8 mouse cellular contexts compared by ENCODE assay signal in the genomic region with DNA sequence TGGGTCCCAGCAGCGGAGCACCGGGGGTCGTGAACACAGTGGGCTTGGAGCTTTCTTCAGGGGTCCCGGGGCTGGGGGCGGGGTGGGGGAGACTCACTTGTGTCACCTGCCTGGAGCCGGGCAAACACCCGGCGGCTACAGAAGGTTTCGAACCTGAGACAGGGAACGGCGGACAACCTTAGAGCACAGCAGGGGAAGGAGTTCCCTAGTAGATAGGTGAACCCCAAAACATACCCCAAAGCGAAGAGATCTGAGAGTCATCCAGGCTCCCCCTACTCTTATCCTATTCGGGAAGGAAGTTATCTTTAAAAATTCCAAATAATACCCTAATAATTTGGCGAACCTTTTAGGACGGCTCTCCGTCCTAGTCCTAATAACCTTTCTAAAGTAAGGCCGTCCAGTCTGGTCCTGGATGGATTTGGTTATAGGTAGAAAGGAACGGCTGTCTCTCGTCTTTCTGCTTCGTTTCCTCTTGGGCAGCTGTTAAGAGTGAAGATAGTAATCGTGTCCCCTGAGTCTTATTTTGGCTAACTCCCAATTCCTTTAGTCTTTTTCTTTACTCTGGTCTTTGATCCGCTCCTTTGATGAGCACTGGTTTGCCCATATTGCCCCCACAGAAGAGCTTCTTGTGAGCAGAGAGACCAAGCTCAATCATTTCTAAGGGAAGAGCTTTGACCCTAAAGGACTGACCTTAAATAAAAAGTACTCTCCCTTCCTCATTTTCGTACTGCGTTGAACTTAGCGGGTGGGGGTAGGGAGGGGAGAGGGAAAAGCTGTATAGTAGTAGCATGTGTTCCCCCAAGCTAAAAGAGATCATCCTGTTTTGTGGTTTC. TPM values are rescaled to one million over a fixed set of nuclear protein-coding genes. Genes with fewer than 3 reads are reported as not detected.
DNase-seq lines count a peak whose midpoint lies in the region; ATAC-seq and TF ChIP-seq lines count a peak whose summit lies in the region.

No protein-coding gene starts in this region.

- peak overlapping the region; percentile 62 for H3K4me2 ChIP-seq in forebrain, embryonic 11.5 days (ENCODE audit: low read depth, low read length, severe bottlenecking)
- peak overlapping the region; percentile 57 for H3K4me2 ChIP-seq in kidney, postnatal 0 days (ENCODE audit: low read length)
- peak overlapping the region; percentile 83 for H3K4me2 ChIP-seq in myocyte (ENCODE audit: low read depth)

- H3K27me3 ChIP-seq in heart, adult 2 months (ENCODE audit: control insufficient read depth, insufficient read depth, low read length): no peaks in the 10 kb centered on the region
- no peaks in the 10 kb centered on the region for H3K27me3 ChIP-seq in forebrain, embryonic 11.5 days (ENCODE audit: control insufficient read depth, insufficient read depth, low read length)
- no peaks in the 10 kb centered on the region for H3K27me3 ChIP-seq in kidney, postnatal 0 days (ENCODE audit: insufficient read depth, low read length)
- H3K27me3 ChIP-seq in myocyte (ENCODE audit: control insufficient read depth, insufficient read depth, insufficient read length): no peaks in the 10 kb centered on the region

- H3ac ChIP-seq in myocyte (ENCODE audit: control insufficient read depth, insufficient read length): peak overlapping the region; percentile 79

- TF ChIP-seq EP300 in heart, adult 2 months (IDR thresholded peaks at IDR 0.05; ENCODE audit: insufficient read depth, low read depth, low read length): no peak

- H3K79me2 ChIP-seq in heart, adult 2 months (replicated peaks; ENCODE audit: control insufficient read depth, insufficient read depth, low read length): no peaks in the 10 kb centered on the region
- H3K79me2 ChIP-seq in myocyte (ENCODE audit: control insufficient read depth, insufficient read depth): peaks cover 5% of the 10 kb centered on the region

- no peaks in the 10 kb centered on the region; the same call in 1 of the 2 replicates for H3K4me1 ChIP-seq in heart, adult 2 months (ENCODE audit: control insufficient read depth, insufficient read depth, low read length)
- no peaks in the 10 kb centered on the region for H3K4me1 ChIP-seq in forebrain, embryonic 11.5 days (replicated peaks; ENCODE audit: control insufficient read depth, insufficient read depth, low read length)
- no peaks in the 10 kb centered on the region; the same call in 1 of the 2 replicates for H3K4me1 ChIP-seq in kidney, postnatal 0 days (replicated peaks; ENCODE audit: insufficient read depth, low read length)

- intact Hi-C loops in heart, adult 2 months (cut with DNase I): loop anchor here (5.0 kb wide), 1 partner anchor 66 kb away; no protein-coding TSS in a partner anchor
- intact Hi-C loops in heart, postnatal 25 days (cut with DNase I): no loop called here
- intact Hi-C loops in left cerebral cortex, postnatal 4 days (cut with DNase I): no loop called here

- peaks cover 3% of the 10 kb centered on the region; the same call in 1 of the 2 replicates for H3K36me3 ChIP-seq in heart, adult 2 months (ENCODE audit: control insufficient read depth, insufficient read depth, low read length)
- H3K36me3 ChIP-seq in forebrain, embryonic 11.5 days (ENCODE audit: control insufficient read depth, insufficient read depth, low read length): no peaks in the 10 kb centered on the region
- H3K36me3 ChIP-seq in kidney, postnatal 0 days (ENCODE audit: insufficient read depth, low read length): no peaks in the 10 kb centered on the region
- H3K36me3 ChIP-seq in myocyte (ENCODE audit: control insufficient read depth, insufficient read depth): no peaks in the 10 kb centered on the region

- H3K9me3 ChIP-seq in forebrain, embryonic 11.5 days (ENCODE audit: control insufficient read depth, low read length): no peaks in the 10 kb centered on the region
- no peaks in the 10 kb centered on the region for H3K9me3 ChIP-seq in kidney, postnatal 0 days (replicated peaks; ENCODE audit: low read length)

- no peak for TF ChIP-seq POLR2A in heart, adult 2 months (IDR thresholded peaks at IDR 0.05; ENCODE audit: insufficient read depth, low read depth, low read length)
- no peak for TF ChIP-seq POLR2A in myocyte (IDR thresholded peaks at IDR 0.05; ENCODE audit: insufficient read length, low read depth)

- 3% methylated on average over 25 of the region's 25 CpGs for WGBS in heart, adult 2 months
- 6% methylated on average over 25 of the region's 25 CpGs for WGBS in forebrain, embryonic 11.5 days
- WGBS in kidney, postnatal 0 days: 2% methylated on average over 25 of the region's 25 CpGs

- no peak; the same call in 1 of the 2 replicates for ATAC-seq in forebrain, embryonic 11.5 days (replicated peaks; ENCODE audit: low FRiP score)
- no peak; the same call in none of the 2 replicates for ATAC-seq in kidney, postnatal 0 days (replicated peaks; ENCODE audit: low FRiP score, low read depth)

- TF ChIP-seq CTCF in heart, adult 2 months (IDR thresholded peaks at IDR 0.05): no peak
- no peak for TF ChIP-seq CTCF in kidney, postnatal 0 days (IDR thresholded peaks at IDR 0.05; ENCODE audit: low read depth)

- peak overlapping the region; percentile 96 for H3K27ac ChIP-seq in heart, adult 2 months
- H3K27ac ChIP-seq in forebrain, embryonic 11.5 days (ENCODE audit: low read depth, low read length): 0 out of 2 replicates have a peak overlapping the region, but pooled peaks have one; percentile 31
- H3K27ac ChIP-seq in kidney, postnatal 0 days: peak overlapping the region; percentile 96

- no peak for DNase-seq in heart, adult 2 months
- no peak for DNase-seq in heart, postnatal 25 days (ENCODE audit: low spot score)
- DNase-seq in ES-CJ7 (ENCODE audit: low read depth, low spot score): peak; percentile 9
- no peak for DNase-seq in forebrain, embryonic 11.5 days (ENCODE audit: low spot score)
- peak; percentile 64 for DNase-seq in kidney, postnatal 0 days (ENCODE audit: low spot score)
- DNase-seq in left cerebral cortex, postnatal 4 days: no peak
- no peak for DNase-seq in spleen, postnatal 10 days (ENCODE audit: low spot score in 2 of 2)

- H3K4me3 ChIP-seq in heart, adult 2 months: peak overlapping the region; percentile 95
- peak overlapping the region; percentile 97 for H3K4me3 ChIP-seq in forebrain, embryonic 11.5 days (ENCODE audit: low read depth, low read length)
- H3K4me3 ChIP-seq in kidney, postnatal 0 days (replicated peaks; ENCODE audit: low read depth, low read length): peak overlapping the region; percentile 97
- peak overlapping the region; percentile 31 for H3K4me3 ChIP-seq in myocyte

- peak overlapping the region; percentile 97 for H3K9ac ChIP-seq in heart, adult 2 months (ENCODE audit: low read depth, low read length)
- H3K9ac ChIP-seq in forebrain, embryonic 11.5 days (ENCODE audit: low read length): peak overlapping the region; percentile 98
- peak overlapping the region; percentile 99 for H3K9ac ChIP-seq in kidney, postnatal 0 days (ENCODE audit: low read depth, low read length)

TF ChIP-seq in myocyte, 11 proteins besides CTCF, POLR2A, EP300 and RAD21:
- TF ChIP-seq TCF12 (IDR thresholded peaks at IDR 0.05; ENCODE audit: insufficient read depth, poor library complexity, severe bottlenecking) (no peak), SRF (IDR thresholded peaks at IDR 0.05; ENCODE audit: control insufficient read depth, insufficient read length, low read depth) (no peak), MYOD1 (IDR thresholded peaks at IDR 0.05; ENCODE audit: control insufficient read depth in 1 of 3, insufficient read length in 2 of 3, low read depth in 2 of 3) (no peak), REST (IDR thresholded peaks at IDR 0.05; ENCODE audit: insufficient read depth, insufficient read length) (no peak), MYOG (IDR thresholded peaks at IDR 0.05; ENCODE audit: control insufficient read depth in 1 of 3, insufficient read depth in 1 of 3, insufficient read length in 2 of 3, low read depth in 2 of 3) (no peak), MAX (IDR thresholded peaks at IDR 0.05; ENCODE audit: low read depth) (no peak), USF1 (IDR thresholded peaks at IDR 0.05; ENCODE audit: low read depth) (no peak), TCF3 (IDR thresholded peaks at IDR 0.05; ENCODE audit: insufficient read length, low read depth) (no peak), CEBPB (IDR thresholded peaks at IDR 0.05; ENCODE audit: insufficient read depth, poor library complexity, severe bottlenecking) (no peak), E2F4 (IDR thresholded peaks at IDR 0.05; ENCODE audit: insufficient read depth) (no peak), POLR2AphosphoS2 (IDR thresholded peaks at IDR 0.05; ENCODE audit: insufficient read length, low read depth) (no peak)

RNA-seq across cellular contexts. Expression of a gene that starts 0.9 kb away (rescaled TPM):
- 10 to 100 TPM; 53.1 to 67.9 TPM for total RNA-seq in heart, adult 2 months (2021)
- 48.1 and 63.6 TPM in 2 replicates for polyA plus RNA-seq in heart, adult 2 months (2012; rRNA removed)
- total RNA-seq in heart, postnatal 25 days (2021): 10 to 100 TPM; 59.3 to 64.7 TPM
- 46.1 and 46.4 TPM in 2 replicates for polyA plus RNA-seq in forebrain, embryonic 11.5 days (2014; fragmentation: Nextera tagmentation; extraction: Ambion mirVana)
- polyA plus RNA-seq in kidney, postnatal 0 days (2015; fragmentation: Nextera tagmentation; extraction: Ambion mirVana): 26.1 and 30.8 TPM in 2 replicates
- polyA plus RNA-seq in myocyte (2012; fragmentation: generic; extraction: Trizol): 27.4 TPM
- 100 to 1,000 TPM; 126 to 134 TPM for total RNA-seq in left cerebral cortex, postnatal 4 days (2021)

Comparison
In these comparisons a context has a peak if more than half of its experiments do, and no peak if none do; other contexts are left out.
1. DNase-seq: peak in ES-CJ7 (single experiment) and kidney, postnatal 0 days (single experiment); none in heart, adult 2 months (0 of 2), heart, postnatal 25 days (single experiment), forebrain, embryonic 11.5 days (single experiment), left cerebral cortex, postnatal 4 days (single experiment) and spleen, postnatal 10 days (0 of 2).
2. H3K27ac ChIP-seq: peak in every context shown above with its lines; median percentile 96 in heart, adult 2 months; 96 in kidney, postnatal 0 days; 31 in forebrain, embryonic 11.5 days.
3. H3K4me3 ChIP-seq: peak in every context shown above with its lines; median percentile 97 in forebrain, embryonic 11.5 days; 97 in kidney, postnatal 0 days; 95 in heart, adult 2 months; 31 in myocyte.
4. Peak in every context shown above with its lines, with median percentiles within 50 percentile points of each other: H3K9ac ChIP-seq and H3K4me2 ChIP-seq.